Mouse (Mus musculus) embryonic facial prominence, embryonic 10.5 days (tissue): ENCODE results near the gene Trmt10b. TPM values are rescaled to one million over a fixed set of nuclear protein-coding genes. Genes with fewer than 3 reads are reported as not detected.
A peak's percentile ranks its signal among the peaks of the same experiment; 100 is the strongest.

Experiments used
- DNase-seq: peaks from one replicate; pipeline ENCODE4 v3.0.0-alpha.2; 2017; ENCODE audit warnings: low spot score
- H3K27ac ChIP-seq: fragments of 300-500 bp; sonication (generic); replicated peaks from 2 replicates; pipeline ENCODE4 v1.5.1; 2016; ENCODE audit warnings: mild to moderate bottlenecking
- H3K27me3 ChIP-seq: fragments of 300-500 bp; sonication (generic); replicated peaks from 2 replicates; pipeline ENCODE4 v1.6.1; 2016; ENCODE audit warnings: low read depth, mild to moderate bottlenecking; ENCODE audit not compliant: poor library complexity, severe bottlenecking
- H3K36me3 ChIP-seq: fragments of 300-500 bp; sonication (generic); replicated peaks from 2 replicates; pipeline ENCODE4 v1.6.1; 2016; ENCODE audit warnings: mild to moderate bottlenecking, moderate library complexity
- H3K4me1 ChIP-seq: fragments of 300-500 bp; sonication (generic); 2 replicates; pipeline ENCODE4 v1.6.1; 2016
- H3K4me3 ChIP-seq: fragments of 300-500 bp; sonication (generic); 2 replicates; pipeline ENCODE4 v1.5.1; 2016; ENCODE audit warnings: mild to moderate bottlenecking, moderate library complexity
- H3K9me3 ChIP-seq: fragments of 300-500 bp; sonication (generic); 2 replicates; pipeline ENCODE4 v1.6.1; 2016; ENCODE audit warnings: mild to moderate bottlenecking
- WGBS: fragments of 180-500 bp; shearing (Covaris S2); methylation state at CpG from one replicate; pipeline ENCODE4 v1.1.7; 2016; 5-methylcytosine and 5-hydroxymethylcytosine counted together
- polyA plus RNA-seq: library from polyadenylated mRNA; unstranded; fragments of >200 nt; fragmentation: Nextera tagmentation; extraction: Ambion mirVana; gene quantifications from 2 replicates; pipeline ENCODE4 v1.2.1, GENCODE M21; 2016

The Trmt10b gene
- polyA plus RNA-seq, result 18.2 and 19.8 TPM in 2 replicates

DNA sequence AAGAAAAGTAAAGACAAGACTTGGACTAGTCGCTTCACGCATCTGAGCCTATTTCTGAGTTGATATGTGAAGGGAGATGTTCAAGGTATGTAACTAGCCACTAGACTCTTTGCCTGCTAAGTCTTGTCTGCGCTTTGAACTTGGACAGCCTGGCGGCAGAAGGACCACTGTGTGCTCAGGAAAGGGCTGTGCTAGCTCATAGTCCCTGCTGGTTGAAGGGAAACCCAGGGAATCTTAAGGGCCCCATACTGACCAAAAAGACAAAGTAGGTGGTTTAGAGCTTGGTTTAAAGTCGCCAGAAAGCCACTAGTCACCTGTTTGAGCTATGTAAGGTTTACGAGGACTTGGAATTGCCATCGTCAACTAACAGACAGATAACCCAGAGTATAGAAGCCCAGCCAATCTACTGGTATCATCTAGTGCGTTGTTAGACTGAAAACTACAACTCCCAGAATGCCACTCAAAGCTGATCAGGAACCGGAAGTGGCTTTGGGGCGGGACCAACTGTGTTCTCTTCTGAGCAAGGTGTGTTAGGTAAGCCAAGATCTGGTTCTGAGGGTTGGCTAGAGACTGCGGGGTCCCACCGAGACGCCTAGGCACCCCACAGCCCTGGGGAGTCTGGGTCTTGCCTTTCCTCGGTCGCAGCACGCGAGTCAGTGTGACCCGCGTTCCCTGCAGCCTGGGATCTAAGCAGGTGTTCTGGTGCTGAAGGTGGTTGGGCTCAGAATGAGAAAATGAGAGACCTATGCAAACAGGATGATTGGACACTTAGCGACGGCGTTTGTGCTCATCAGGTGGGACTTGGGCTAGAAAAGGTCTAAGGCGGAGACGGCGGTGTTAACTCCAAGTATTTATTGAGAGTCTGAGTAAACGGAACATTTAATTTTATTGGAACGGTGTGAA is at the start of gene Trmt10b:
TSS of gene Trmt10b (plus strand) at position 466 of the 903 bp plus-strand sequence.
- Histone ChIP-seq H3K27ac (0 out of 2 replicates have a peak within 1 kb of the TSS, but pooled peaks have one; percentile 26), H3K36me3 (peaks cover 22% of the 10 kb centered on the region), H3K4me3 (peak within 1 kb of the TSS; percentile 80), H3K9me3 (no peaks in the 10 kb centered on the region), H3K4me1 (peaks cover 8% of the 10 kb centered on the region), H3K27me3 (no peaks in the 10 kb centered on the region)
- DNase-seq, result peak; percentile 69
- 22% methylated on average over 27 of the region's 27 CpGs for WGBS

DNA sequence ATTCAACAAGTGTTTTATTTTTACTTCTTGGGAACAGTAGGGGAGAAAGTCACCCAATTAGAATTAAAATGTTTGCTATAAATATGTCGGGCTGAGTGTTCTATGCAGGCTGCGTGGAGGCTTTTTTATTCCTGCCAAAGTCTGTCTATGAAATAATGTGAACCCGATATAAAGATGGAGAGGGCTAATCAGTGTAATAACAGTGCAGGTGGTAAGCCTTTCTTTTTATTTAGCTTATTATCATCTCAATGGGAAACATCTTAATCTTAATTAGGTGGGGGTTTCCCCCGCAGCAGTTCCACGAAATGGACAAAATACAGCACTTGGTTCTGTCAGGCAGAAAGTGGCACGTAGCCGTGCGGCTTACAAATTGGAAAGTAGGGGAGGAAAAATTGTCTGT is 45.7 kb upstream of the Trmt10b start:
- peaks cover 24% of the 10 kb centered on the region for H3K4me1 ChIP-seq
- H3K27ac ChIP-seq, result no peak overlapping the region
- H3K36me3 ChIP-seq, result no peaks in the 10 kb centered on the region
- H3K4me3 ChIP-seq, result no peak overlapping the region
- H3K27me3 ChIP-seq, result no peaks in the 10 kb centered on the region
- 87% methylated on average over 8 of the region's 8 CpGs for WGBS
- DNase-seq, result no peak
- H3K9me3 ChIP-seq, result no peaks in the 10 kb centered on the region

DNA sequence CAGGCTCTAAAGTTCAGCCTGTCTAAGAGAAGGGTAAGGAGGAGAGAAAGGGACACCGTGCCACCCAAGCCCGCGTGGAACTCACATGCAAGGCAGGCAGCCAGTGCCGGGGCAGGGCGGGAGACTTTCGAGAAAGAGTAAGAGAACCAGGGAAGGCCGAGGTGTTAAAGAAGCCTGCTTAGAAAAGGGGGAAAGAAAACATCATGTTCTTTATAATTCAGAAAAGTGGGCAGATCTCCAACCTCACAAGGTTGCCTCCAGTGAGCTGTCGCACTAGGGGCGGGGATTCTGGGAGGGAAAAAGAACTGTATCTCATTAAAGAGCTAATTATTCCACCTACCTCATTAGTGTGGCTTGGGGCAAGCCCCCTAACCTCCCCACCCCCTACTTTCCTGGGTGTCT is 44.1 kb upstream of the Trmt10b start:
- Histone ChIP-seq H3K27ac (no peak overlapping the region), H3K4me1 (peaks cover 24% of the 10 kb centered on the region), H3K4me3 (no peak overlapping the region), H3K36me3 (no peaks in the 10 kb centered on the region), H3K27me3 (no peaks in the 10 kb centered on the region), H3K9me3 (no peaks in the 10 kb centered on the region)
- WGBS, result 55% methylated on average over 9 of the region's 9 CpGs
- no peak for DNase-seq

DNA sequence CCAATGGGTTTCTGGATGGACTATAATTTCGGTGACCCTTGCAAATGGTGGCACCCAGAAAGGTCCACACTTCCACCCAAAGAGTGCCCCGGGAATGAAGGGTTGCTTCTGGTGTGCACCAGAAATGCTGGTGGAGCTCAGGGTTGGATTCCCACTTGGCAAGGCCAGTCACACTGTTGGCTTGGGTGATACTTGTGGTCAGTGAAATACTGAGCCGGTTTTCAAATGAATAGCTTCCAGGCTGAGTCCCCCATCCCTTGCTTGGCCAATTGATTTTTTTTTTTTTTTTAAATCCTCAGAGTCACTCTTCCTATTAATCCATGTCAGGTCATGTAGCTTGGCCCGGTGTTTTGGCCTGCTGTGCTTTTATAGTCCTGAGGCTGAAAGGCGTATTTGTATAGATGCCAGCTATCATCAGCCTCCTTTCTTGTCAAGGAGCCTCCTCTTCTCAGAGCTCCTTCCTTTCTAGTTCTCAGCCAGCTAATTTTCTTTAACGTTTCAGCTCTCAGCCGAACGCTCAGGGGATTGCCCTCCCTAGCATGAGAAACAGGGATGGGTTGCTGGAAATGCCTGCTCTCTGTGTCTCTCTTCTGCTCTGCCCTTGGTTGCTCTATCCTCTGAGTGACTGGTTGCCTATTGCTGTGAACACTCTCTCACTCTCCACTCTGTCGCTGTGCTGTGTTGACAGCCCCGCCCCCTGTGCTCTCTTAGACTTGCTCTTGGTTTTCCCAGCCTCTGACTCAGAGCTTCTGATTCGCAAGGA is 42.9 kb upstream of the Trmt10b start:
- no peaks in the 10 kb centered on the region for H3K36me3 ChIP-seq
- H3K27me3 ChIP-seq, result no peaks in the 10 kb centered on the region
- no peak for DNase-seq
- peaks cover 24% of the 10 kb centered on the region for H3K4me1 ChIP-seq
- H3K27ac ChIP-seq, result no peak overlapping the region
- H3K4me3 ChIP-seq, result no peak overlapping the region
- no peaks in the 10 kb centered on the region for H3K9me3 ChIP-seq
- WGBS, result 48% methylated on average over 11 of the region's 11 CpGs

- 71% methylated on average over 4 of the region's 4 CpGs for WGBS
- Histone ChIP-seq H3K4me1 (peaks cover 20% of the 10 kb centered on the region), H3K27ac (no peak overlapping the region), H3K9me3 (no peaks in the 10 kb centered on the region), H3K27me3 (no peaks in the 10 kb centered on the region), H3K36me3 (no peaks in the 10 kb centered on the region), H3K4me3 (no peak overlapping the region)
- DNase-seq, result no peak
Measured at GRCm38 (mm10) chr4:45259232-45259832, 37.6 kb upstream of the Trmt10b start.

- H3K27ac ChIP-seq, result no peak overlapping the region
- no peaks in the 10 kb centered on the region for H3K27me3 ChIP-seq
- 89% methylated on average over 4 of the region's 4 CpGs for WGBS
- DNase-seq, result no peak
- no peak overlapping the region for H3K4me3 ChIP-seq
- H3K4me1 ChIP-seq, result peaks cover 16% of the 10 kb centered on the region
- no peaks in the 10 kb centered on the region for H3K36me3 ChIP-seq
- no peaks in the 10 kb centered on the region for H3K9me3 ChIP-seq
Measured at GRCm38 (mm10) chr4:45261551-45261950, 35.4 kb upstream of the Trmt10b start.

DNA sequence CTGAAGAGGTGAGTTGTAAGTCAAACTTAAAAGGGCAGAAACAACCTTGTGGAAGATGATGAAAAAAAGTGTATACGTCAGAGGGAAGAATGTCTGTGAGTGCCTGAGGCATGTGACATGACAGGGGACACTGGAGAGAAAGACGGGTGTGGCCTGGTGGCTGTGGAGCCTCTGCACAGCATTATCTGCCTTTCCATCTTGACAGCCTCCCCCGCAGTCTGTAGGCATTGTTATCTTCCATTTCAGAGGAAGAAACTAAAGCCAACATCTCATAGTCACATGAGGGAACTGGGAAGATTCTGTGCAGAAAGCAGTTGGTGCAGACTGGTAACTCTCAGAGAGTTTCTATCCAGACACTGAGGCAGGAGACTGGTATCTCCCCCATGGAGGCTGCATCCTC is 29.0 kb upstream of the Trmt10b start:
- H3K27me3 ChIP-seq, result 0 out of 2 replicates have a peak, but pooled peaks cover 6% of the 10 kb centered on the region
- peaks cover 20% of the 10 kb centered on the region; the same call in 1 of the 2 replicates for H3K4me1 ChIP-seq
- H3K36me3 ChIP-seq, result no peaks in the 10 kb centered on the region
- no peak overlapping the region for H3K4me3 ChIP-seq
- 78% methylated on average over 3 of the region's 3 CpGs for WGBS
- H3K27ac ChIP-seq, result no peak overlapping the region
- DNase-seq, result no peak
- no peaks in the 10 kb centered on the region for H3K9me3 ChIP-seq

- Histone ChIP-seq H3K27ac (peak overlapping the region; percentile 65; the same call in 1 of the 2 replicates), H3K4me1 (peaks cover 10% of the 10 kb centered on the region; the same call in 1 of the 2 replicates), H3K9me3 (no peaks in the 10 kb centered on the region), H3K4me3 (no peak overlapping the region), H3K27me3 (0 out of 2 replicates have a peak, but pooled peaks cover 6% of the 10 kb centered on the region), H3K36me3 (no peaks in the 10 kb centered on the region)
- peak; percentile 41 for DNase-seq
- 81% methylated on average over 10 of the region's 10 CpGs for WGBS
Measured at GRCm38 (mm10) chr4:45271041-45271452, 25.9 kb upstream of the Trmt10b start.

DNA sequence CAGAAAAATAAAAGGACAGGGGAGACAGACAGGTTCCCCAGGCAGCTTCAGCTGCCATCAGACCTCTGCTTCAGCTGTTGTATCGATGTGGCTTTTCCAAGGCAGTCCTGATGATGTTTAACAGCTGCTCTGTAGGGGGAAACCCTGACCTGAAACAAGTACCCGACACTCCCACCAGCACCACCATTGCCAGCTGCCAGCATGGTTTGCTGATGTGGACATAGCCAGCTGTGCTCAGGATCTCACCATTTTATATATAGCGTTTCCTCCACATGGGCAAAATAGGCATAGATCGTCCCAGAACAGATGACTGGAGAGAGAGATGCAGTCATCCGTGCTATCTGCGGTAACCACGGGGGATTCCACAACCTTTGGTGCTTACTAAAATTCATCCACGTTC is 21.2 kb upstream of the Trmt10b start:
- Histone ChIP-seq H3K27ac (no peak overlapping the region), H3K27me3 (no peaks in the 10 kb centered on the region), H3K4me1 (peaks cover 18% of the 10 kb centered on the region; the same call in 1 of the 2 replicates), H3K4me3 (no peak overlapping the region), H3K9me3 (no peaks in the 10 kb centered on the region), H3K36me3 (no peaks in the 10 kb centered on the region)
- DNase-seq, result no peak
- 85% methylated on average over 8 of the region's 8 CpGs for WGBS

GRCm38 (mm10) chr4:45279292-45279691 is 17.6 kb upstream of the Trmt10b start:
- Histone ChIP-seq H3K4me1 (0 out of 2 replicates have a peak, but pooled peaks cover 8% of the 10 kb centered on the region), H3K36me3 (no peaks in the 10 kb centered on the region), H3K27ac (no peak overlapping the region), H3K27me3 (no peaks in the 10 kb centered on the region), H3K4me3 (no peak overlapping the region), H3K9me3 (no peaks in the 10 kb centered on the region)
- WGBS, result 58% methylated on average over 8 of the region's 8 CpGs
- peak; percentile 29 for DNase-seq

- peaks cover 10% of the 10 kb centered on the region for H3K4me1 ChIP-seq
- no peaks in the 10 kb centered on the region for H3K27me3 ChIP-seq
- H3K27ac ChIP-seq, result no peak overlapping the region
- H3K36me3 ChIP-seq, result no peaks in the 10 kb centered on the region
- no peak overlapping the region for H3K4me3 ChIP-seq
- DNase-seq, result peak; percentile 67
- WGBS, result 22% methylated on average over 4 of the region's 4 CpGs
- H3K9me3 ChIP-seq, result no peaks in the 10 kb centered on the region
Measured at GRCm38 (mm10) chr4:45279981-45280548, 16.9 kb upstream of the Trmt10b start.

DNA sequence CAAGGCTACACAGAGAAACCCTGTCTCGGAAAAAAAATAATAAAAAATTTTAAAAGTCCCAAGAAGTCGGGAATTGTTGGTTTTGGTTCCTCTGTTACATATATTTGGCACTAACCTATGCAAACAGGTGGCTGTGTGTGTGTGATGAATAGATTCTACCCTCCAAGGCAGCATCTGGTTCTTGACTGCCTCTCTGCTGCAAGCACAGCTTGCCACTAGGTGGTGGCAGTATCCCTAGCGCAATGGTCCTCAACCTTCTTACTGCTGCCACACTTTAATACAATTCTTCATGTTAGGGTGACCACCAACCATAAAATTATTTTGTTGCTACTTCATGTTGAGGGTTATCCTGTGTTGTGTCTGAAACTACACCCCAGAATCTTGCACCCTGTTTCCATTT is 10.6 kb upstream of the Trmt10b start:
- Histone ChIP-seq H3K4me1 (peaks cover 8% of the 10 kb centered on the region), H3K9me3 (no peaks in the 10 kb centered on the region), H3K27me3 (no peaks in the 10 kb centered on the region), H3K4me3 (no peak overlapping the region), H3K36me3 (no peaks in the 10 kb centered on the region), H3K27ac (no peak overlapping the region)
- DNase-seq, result no peak
- WGBS, result 46% methylated on average over 3 of the region's 3 CpGs
